Mouse (Mus musculus): Measurements from ENCODE around the gene Glod4. TPM values are rescaled to one million over a fixed set of nuclear protein-coding genes. Genes with fewer than 3 reads are reported as not detected.

Gene Glod4
- total and polyA plus RNA-seq, 3 experiments = 121 to 190 (median 161) TPM

DNA sequence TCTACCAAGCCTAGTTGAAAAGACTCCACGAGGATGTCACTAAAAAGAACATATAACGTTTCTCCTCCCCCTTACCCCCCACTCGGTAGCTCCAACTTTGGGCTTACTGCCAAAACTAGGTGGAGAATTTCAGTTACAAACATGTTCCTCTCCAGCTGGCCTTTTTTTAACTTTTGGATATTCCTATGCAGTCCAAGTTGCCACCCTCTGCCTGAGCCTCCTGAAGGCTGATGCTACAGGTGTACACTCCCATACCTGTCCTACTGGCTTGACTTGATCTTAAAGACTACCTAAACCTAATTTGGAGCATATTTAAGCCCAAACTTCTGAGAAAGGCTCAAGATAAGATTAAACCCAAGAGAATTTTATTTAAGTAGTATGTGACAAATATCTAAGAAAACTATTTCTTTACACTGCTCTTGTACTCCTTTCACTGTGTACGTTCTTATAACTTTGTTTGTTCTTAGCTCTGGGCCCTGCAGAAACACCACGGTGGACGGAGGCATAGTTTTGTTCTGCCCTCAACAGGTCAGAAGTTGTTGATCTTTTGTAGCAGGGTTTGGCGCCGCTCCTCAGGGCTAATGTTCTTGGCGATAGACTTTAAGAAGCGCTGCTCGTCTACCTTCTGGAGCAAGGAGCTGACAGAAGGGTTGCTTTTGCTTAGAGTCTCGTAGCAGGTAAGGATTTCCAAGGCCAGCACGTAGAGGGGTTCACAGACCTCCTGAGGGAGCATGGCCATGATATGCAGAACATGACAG, 33.1 kb downstream of the Glod4 start:
- no peak overlapping the region for H3K27ac ChIP-seq (ENCODE audit: insufficient read depth, low read depth)
- no peak for TF ChIP-seq KAT2A (IDR thresholded peaks at IDR 0.05; ENCODE audit: insufficient replicate concordance, low read length)
- TF ChIP-seq MAFK (IDR thresholded peaks at IDR 0.05; ENCODE audit: insufficient replicate concordance, low read length) = no peak
- no peak for TF ChIP-seq JUND (conservative IDR thresholded peaks at IDR 0.05; ENCODE audit: low read depth, low read length)
- no peak for TF ChIP-seq EP300 (IDR thresholded peaks at IDR 0.05; ENCODE audit: low read length)
- no peaks in the 10 kb centered on the region for H3K9me3 ChIP-seq (replicated peaks; ENCODE audit: low read length)
- peaks cover 0 to 14% of the 10 kb centered on the region in 2 experiments; a peak in 2 of 4 replicates for H3K4me1 ChIP-seq (ENCODE audit: control insufficient read depth in 1 of 2, insufficient read depth in 2 of 2)
- no peak overlapping the region for H3K4me2 ChIP-seq (ENCODE audit: insufficient read depth, low read depth, poor library complexity, severe bottlenecking)
- 0 out of 2 replicates have a peak, but pooled peaks cover 4% of the 10 kb centered on the region for H3K79me2 ChIP-seq (replicated peaks; ENCODE audit: control insufficient read depth, extremely low read depth, insufficient read depth, poor library complexity, severe bottlenecking)
- H3K4me3 ChIP-seq (replicated peaks in 1 of 3; ENCODE audit: low read depth in 2 of 3, low read length in 2 of 3, poor library complexity in 1 of 3) = no peak overlapping the region
- no peak for DNase-seq (ENCODE audit: extremely low read depth)
- in situ Hi-C loops (cut with MboI; ENCODE audit: low pct_ligation_motif_present, low pct_unique_long_range_greater_than_20kb, low sequenced_read_pairs) = no loop called here
- no peaks in the 10 kb centered on the region for H3K27me3 ChIP-seq (replicated peaks)
- no peak overlapping the region for H3K9ac ChIP-seq (ENCODE audit: insufficient read depth, low read depth)
- H3K36me3 ChIP-seq (replicated peaks in 1 of 2; ENCODE audit: control insufficient read depth in 1 of 2, insufficient read depth in 1 of 2, low read length in 1 of 2) = peaks cover 61 to 85% of the 10 kb centered on the region in 2 experiments
- dilution Hi-C loops (cut with MboI; ENCODE audit: extremely low pct_ligation_motif_present, extremely low pct_unique_long_range_greater_than_20kb, low sequenced_read_pairs) = no loop called here

DNA sequence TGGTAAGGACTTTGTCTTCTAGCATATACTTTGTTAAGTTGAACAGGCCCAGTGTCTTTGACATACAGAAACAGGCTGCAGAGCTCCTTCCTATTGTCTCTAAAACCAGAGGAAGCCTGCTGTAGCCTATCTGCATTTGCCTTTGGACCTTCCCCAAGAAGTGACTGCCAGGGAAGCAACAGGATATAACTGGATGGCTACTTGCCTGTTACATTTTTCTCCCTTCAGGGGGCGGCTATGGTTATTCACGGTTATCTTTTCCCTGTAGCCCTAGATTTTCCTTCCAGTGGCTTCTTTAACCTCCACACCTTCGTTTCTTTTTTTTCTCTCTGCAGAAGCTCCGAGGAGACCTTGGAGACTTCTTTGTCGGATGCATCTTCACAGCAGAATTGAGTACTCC, 36.7 kb downstream of the Glod4 start:
- DNase-seq (ENCODE audit: extremely low read depth) = no peak
- no peak overlapping the region for H3K4me2 ChIP-seq (ENCODE audit: insufficient read depth, low read depth, poor library complexity, severe bottlenecking)
- in situ Hi-C loops (cut with MboI; ENCODE audit: low pct_ligation_motif_present, low pct_unique_long_range_greater_than_20kb, low sequenced_read_pairs) = no loop called here
- no peak overlapping the region for H3K4me3 ChIP-seq (replicated peaks in 1 of 3; ENCODE audit: low read depth in 2 of 3, low read length in 2 of 3, poor library complexity in 1 of 3)
- H3K36me3 ChIP-seq (replicated peaks in 1 of 2; ENCODE audit: control insufficient read depth in 1 of 2, insufficient read depth in 1 of 2, low read length in 1 of 2) = peaks cover 39 to 54% of the 10 kb centered on the region in 2 experiments
- H3K27ac ChIP-seq (ENCODE audit: insufficient read depth, low read depth) = no peak overlapping the region
- no peaks in the 10 kb centered on the region for H3K79me2 ChIP-seq (replicated peaks; ENCODE audit: control insufficient read depth, extremely low read depth, insufficient read depth, poor library complexity, severe bottlenecking)
- H3K9me3 ChIP-seq (replicated peaks; ENCODE audit: low read length) = no peaks in the 10 kb centered on the region
- peaks cover 0 to 9% of the 10 kb centered on the region in 2 experiments; a peak in 2 of 4 replicates for H3K4me1 ChIP-seq (ENCODE audit: control insufficient read depth in 1 of 2, insufficient read depth in 2 of 2)
- H3K9ac ChIP-seq (ENCODE audit: insufficient read depth, low read depth) = no peak overlapping the region
- H3K27me3 ChIP-seq (replicated peaks) = peaks cover 15% of the 10 kb centered on the region
- dilution Hi-C loops (cut with MboI; ENCODE audit: extremely low pct_ligation_motif_present, extremely low pct_unique_long_range_greater_than_20kb, low sequenced_read_pairs) = no loop called here
- TF ChIP-seq TCF12 (IDR thresholded peaks at IDR 0.05; ENCODE audit: low read depth, low read length) (no peak), IRF4 (IDR thresholded peaks at IDR 0.05; ENCODE audit: low read depth, low read length) (no peak), MAX (IDR thresholded peaks at IDR 0.05; ENCODE audit: low read length) (no peak), SIN3A (IDR thresholded peaks at IDR 0.05; ENCODE audit: low read length) (no peak), TBP (conservative IDR thresholded peaks at IDR 0.05; ENCODE audit: low read depth, low read length) (no peak)

DNA sequence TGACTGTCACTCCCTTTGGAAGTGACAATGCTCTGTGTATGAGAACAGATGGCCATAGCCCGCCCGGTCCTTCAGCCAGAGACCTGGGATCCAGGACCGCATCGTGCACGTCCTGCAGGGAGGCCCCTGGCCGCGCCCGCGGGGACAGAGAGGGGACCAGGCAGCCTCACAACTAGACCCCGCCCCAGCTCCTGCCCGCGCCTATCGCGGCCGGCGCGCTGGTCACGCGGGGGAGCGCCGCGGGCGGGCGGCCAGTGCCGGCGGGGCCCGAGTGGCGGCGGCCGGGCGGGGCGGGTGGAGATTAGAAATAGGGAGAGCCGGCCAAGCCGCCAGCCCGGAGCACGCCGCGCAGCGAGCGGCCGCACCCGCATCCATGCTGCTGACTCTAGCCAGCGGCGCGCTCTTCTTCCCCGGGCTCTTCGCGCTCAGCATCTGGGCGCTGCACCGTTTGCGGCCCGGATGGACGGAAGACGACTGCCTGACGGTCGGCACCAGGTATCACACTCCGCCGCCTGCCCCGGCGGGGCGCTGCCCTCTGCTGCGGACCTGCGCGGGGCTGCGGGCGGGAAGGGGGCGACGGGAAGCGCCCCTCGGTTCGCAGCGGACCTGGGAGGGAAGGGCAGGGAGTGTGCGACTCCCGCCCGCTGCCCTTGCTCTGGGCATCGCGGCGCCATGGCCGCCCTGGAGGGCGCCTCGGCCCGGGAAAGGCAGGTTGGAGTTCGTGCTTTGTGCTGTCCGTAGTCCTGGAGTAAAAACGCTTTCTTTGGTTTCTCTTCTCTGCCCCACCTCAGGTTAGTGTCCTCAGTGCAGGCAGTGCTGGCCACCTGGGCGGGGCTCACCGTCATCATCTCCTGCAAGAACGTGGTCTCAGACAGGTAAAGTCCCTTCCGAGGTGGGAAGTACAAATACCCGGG, 41.5 kb downstream of the Glod4 start:
- Histone ChIP-seq H3K4me2 (ENCODE audit: insufficient read depth, low read depth, poor library complexity, severe bottlenecking) (peak overlapping the region; percentile 55), H3K36me3 (replicated peaks in 1 of 2; ENCODE audit: control insufficient read depth in 1 of 2, insufficient read depth in 1 of 2, low read length in 1 of 2) (peaks cover 0 to 16% of the 10 kb centered on the region in 2 experiments), H3K9me3 (replicated peaks; ENCODE audit: low read length) (no peaks in the 10 kb centered on the region), H3K27ac (ENCODE audit: insufficient read depth, low read depth) (no peak overlapping the region), H3K4me1 (ENCODE audit: control insufficient read depth in 1 of 2, insufficient read depth in 2 of 2) (peaks cover 0 to 15% of the 10 kb centered on the region in 2 experiments; a peak in 2 of 4 replicates), H3K4me3 (replicated peaks in 1 of 3; ENCODE audit: low read depth in 2 of 3, low read length in 2 of 3, poor library complexity in 1 of 3) (peak overlapping the region; percentile 59 to 76 (median 64)), H3K9ac (ENCODE audit: insufficient read depth, low read depth) (peak overlapping the region; percentile 46), H3K27me3 (replicated peaks) (peaks cover 30% of the 10 kb centered on the region), H3K79me2 (replicated peaks; ENCODE audit: control insufficient read depth, extremely low read depth, insufficient read depth, poor library complexity, severe bottlenecking) (no peaks in the 10 kb centered on the region)
- peak; percentile 28 for DNase-seq (ENCODE audit: extremely low read depth)
- in situ Hi-C loops (cut with MboI; ENCODE audit: low pct_ligation_motif_present, low pct_unique_long_range_greater_than_20kb, low sequenced_read_pairs) (no loop called here), dilution Hi-C loops (cut with MboI; ENCODE audit: extremely low pct_ligation_motif_present, extremely low pct_unique_long_range_greater_than_20kb, low sequenced_read_pairs) (no loop called here)
- TF ChIP-seq ETS1 (conservative IDR thresholded peaks at IDR 0.05; ENCODE audit: low read depth, low read length) = no peak
- TF ChIP-seq HCFC1 (IDR thresholded peaks at IDR 0.05; ENCODE audit: low read depth, low read length) = no peak
- TF ChIP-seq TBP (conservative IDR thresholded peaks at IDR 0.05; ENCODE audit: low read depth, low read length) = no peak
- TF ChIP-seq RCOR1 (conservative IDR thresholded peaks at IDR 0.05; ENCODE audit: low read depth, low read length) = no peak
- TF ChIP-seq MAZ (IDR thresholded peaks at IDR 0.05; ENCODE audit: low read depth, low read length) = no peak
- no peak for TF ChIP-seq ZKSCAN1 (IDR thresholded peaks at IDR 0.05; ENCODE audit: borderline replicate concordance, low read depth, low read length)
- TF ChIP-seq MEF2A (IDR thresholded peaks at IDR 0.05; ENCODE audit: borderline replicate concordance, low read depth, low read length) = no peak; the same call in 1 of the 2 replicates
- peak; percentile 45; the same call in 1 of the 2 replicates for TF ChIP-seq TCF12 (IDR thresholded peaks at IDR 0.05; ENCODE audit: low read depth, low read length)
- peak; percentile 27; the same call in 1 of the 2 replicates for TF ChIP-seq SIN3A (IDR thresholded peaks at IDR 0.05; ENCODE audit: low read length)
- TF ChIP-seq USF1 (IDR thresholded peaks at IDR 0.05; ENCODE audit: low read depth, low read length) = peak; percentile 73
- TF ChIP-seq CTCF (conservative IDR thresholded peaks at IDR 0.05 in 1 of 2, IDR thresholded peaks at IDR 0.05 in 1 of 2; ENCODE audit: low read depth in 2 of 2, low read length in 2 of 2) = 0 out of 4 replicates have a peak, but pooled peaks of 1 of the 2 experiments have one; percentile 1
- TF ChIP-seq GABPA (IDR thresholded peaks at IDR 0.05; ENCODE audit: insufficient replicate concordance, low read depth, low read length) = no peak
- TF ChIP-seq ZMIZ1 (IDR thresholded peaks at IDR 0.05; ENCODE audit: low read depth, low read length) = peak; percentile 46; the same call in 1 of the 2 replicates
- TF ChIP-seq MAFK (IDR thresholded peaks at IDR 0.05; ENCODE audit: insufficient replicate concordance, low read length) = no peak
- TF ChIP-seq POLR2A (IDR thresholded peaks at IDR 0.05; ENCODE audit: low read depth, low read length) = peak; percentile 65
- TF ChIP-seq CHD1 (IDR thresholded peaks at IDR 0.05; ENCODE audit: low read depth, low read length) = no peak

Measured in CH12.LX (cell line).